Mouse (Mus musculus): ENCODE data around the gene Vmn2r120. TPM values are rescaled to one million over a fixed set of nuclear protein-coding genes. Genes with fewer than 3 reads are reported as not detected.

Vmn2r120 gene
- polyA plus RNA-seq (2014; fragmentation: Illumina TruSeq; extraction: RNeasy Lipid Tissue Mini Kit (QIAGEN cat#74804); ENCODE audit: low read depth, low replicate concordance), result not detected

GRCm38 (mm10) chr17:57545405-57545804 is at the start of gene Vmn2r120:
Gene Vmn2r120 (minus strand): TSS chr17:57545505.

Other genes with a start within 250 kb of the Vmn2r120 start
- 3.0 TPM for gene Adgre1, start 186.8 kb downstream of the Vmn2r120 start, polyA plus RNA-seq (2014; fragmentation: Illumina TruSeq; extraction: RNeasy Lipid Tissue Mini Kit (QIAGEN cat#74804); ENCODE audit: low read depth, low replicate concordance)
- gene Gm21834, start 196.7 kb upstream of the Vmn2r120 start, polyA plus RNA-seq (2014; fragmentation: Illumina TruSeq; extraction: RNeasy Lipid Tissue Mini Kit (QIAGEN cat#74804); ENCODE audit: low read depth, low replicate concordance), result not detected
- not detected for gene Cntnap5c, start 224.1 kb upstream of the Vmn2r120 start, polyA plus RNA-seq (2014; fragmentation: Illumina TruSeq; extraction: RNeasy Lipid Tissue Mini Kit (QIAGEN cat#74804); ENCODE audit: low read depth, low replicate concordance)

Data from kidney, adult 10 weeks (tissue).